Mouse (Mus musculus): ENCODE data around the gene Flnb. TPM values are rescaled to one million over a fixed set of nuclear protein-coding genes. Genes with fewer than 3 reads are reported as not detected.
A peak's percentile ranks its signal among the peaks of the same experiment; 100 is the strongest.

Gene Flnb
- 10 to 100 TPM; 48.6 to 48.8 TPM for total RNA-seq (2021)
- long read RNA-seq, experiment 1, full-length matches to known transcripts = 1 of 21 reads
- long read RNA-seq, experiment 1, partial matches to known transcripts = 17 of 21 reads
- long read RNA-seq, experiment 1, other reads (novel, unspliced or antisense) = 3 of 21 reads
- long read RNA-seq, experiment 2, full-length matches to known transcripts = 1 of 24 reads
- long read RNA-seq, experiment 2, partial matches to known transcripts = 13 of 24 reads
- long read RNA-seq, experiment 2, other reads (novel, unspliced or antisense) = 10 of 24 reads

GRCm38 (mm10) chr14:7817770-7818462 is at the start of gene Flnb:
TSS of gene Flnb (plus strand) at chr14:7817957.
- peak; percentile 96 to 97 for DNase-seq (ENCODE audit: low spot score in 2 of 2)

- peak; percentile 18 to 44 for DNase-seq (ENCODE audit: low spot score in 2 of 2)
These were observed 43.9 kb upstream of the Flnb start for GRCm38 (mm10) chr14:7773714-7774389.

- no peak for DNase-seq (ENCODE audit: low spot score in 2 of 2)
These were observed 31.7 kb upstream of the Flnb start for GRCm38 (mm10) chr14:7786073-7786472.

- no peak for DNase-seq (ENCODE audit: low spot score in 2 of 2)
These were observed 28.3 kb upstream of the Flnb start for GRCm38 (mm10) chr14:7789266-7790030.

GRCm38 (mm10) chr14:7791061-7791531 is 26.7 kb upstream of the Flnb start:
- no peak for DNase-seq (ENCODE audit: low spot score in 2 of 2)

GRCm38 (mm10) chr14:7791532-7792159 is 26.1 kb upstream of the Flnb start, which contains the start of gene Gm26661:
TSS of gene Gm26661 (plus strand) at chr14:7791587.
- peak; percentile 33 to 48 for DNase-seq (ENCODE audit: low spot score in 2 of 2)

GRCm38 (mm10) chr14:7795961-7796360 is 21.8 kb upstream of the Flnb start:
- DNase-seq (ENCODE audit: low spot score in 2 of 2) = no peak

GRCm38 (mm10) chr14:7800611-7801010 is 17.1 kb upstream of the Flnb start:
- DNase-seq (ENCODE audit: low spot score in 2 of 2) = no peak

GRCm38 (mm10) chr14:7801831-7802230 is 15.9 kb upstream of the Flnb start:
- no peak for DNase-seq (ENCODE audit: low spot score in 2 of 2)

GRCm38 (mm10) chr14:7803874-7804557 is 13.7 kb upstream of the Flnb start:
- DNase-seq (ENCODE audit: low spot score in 2 of 2) = no peak

GRCm38 (mm10) chr14:7804558-7804905 is 13.2 kb upstream of the Flnb start:
- no peak for DNase-seq (ENCODE audit: low spot score in 2 of 2)

- no peak for DNase-seq (ENCODE audit: low spot score in 2 of 2)
These were observed 10.0 kb upstream of the Flnb start for GRCm38 (mm10) chr14:7807711-7808110.

GRCm38 (mm10) chr14:7808501-7808981 is 9.2 kb upstream of the Flnb start:
- DNase-seq (ENCODE audit: low spot score in 2 of 2) = no peak

- DNase-seq (ENCODE audit: low spot score in 2 of 2) = no peak
These were observed 8.5 kb upstream of the Flnb start for GRCm38 (mm10) chr14:7809043-7809955.

- no peak for DNase-seq (ENCODE audit: low spot score in 2 of 2)
These were observed 835 bp downstream of the Flnb start for GRCm38 (mm10) chr14:7818463-7819121.

GRCm38 (mm10) chr14:7819446-7819845 is 1.7 kb downstream of the Flnb start:
- DNase-seq (ENCODE audit: low spot score in 2 of 2) = no peak

GRCm38 (mm10) chr14:7821341-7821740 is 3.6 kb downstream of the Flnb start:
- DNase-seq (ENCODE audit: low spot score in 2 of 2) = no peak

- peak in 1 of 2 experiments; percentile 55 for DNase-seq (ENCODE audit: low spot score in 2 of 2)
These were observed 4.9 kb downstream of the Flnb start for GRCm38 (mm10) chr14:7822693-7823092.

All from gastrocnemius, postnatal 4 days (tissue).